Mouse (Mus musculus): Measurements from ENCODE around the gene Psme3. TPM values are rescaled to one million over a fixed set of nuclear protein-coding genes. Genes with fewer than 3 reads are reported as not detected.

The Psme3 gene
- polyA plus RNA-seq (2012; ENCODE audit: low replicate concordance) = 39.0 and 47.2 TPM in 2 replicates

DNA sequence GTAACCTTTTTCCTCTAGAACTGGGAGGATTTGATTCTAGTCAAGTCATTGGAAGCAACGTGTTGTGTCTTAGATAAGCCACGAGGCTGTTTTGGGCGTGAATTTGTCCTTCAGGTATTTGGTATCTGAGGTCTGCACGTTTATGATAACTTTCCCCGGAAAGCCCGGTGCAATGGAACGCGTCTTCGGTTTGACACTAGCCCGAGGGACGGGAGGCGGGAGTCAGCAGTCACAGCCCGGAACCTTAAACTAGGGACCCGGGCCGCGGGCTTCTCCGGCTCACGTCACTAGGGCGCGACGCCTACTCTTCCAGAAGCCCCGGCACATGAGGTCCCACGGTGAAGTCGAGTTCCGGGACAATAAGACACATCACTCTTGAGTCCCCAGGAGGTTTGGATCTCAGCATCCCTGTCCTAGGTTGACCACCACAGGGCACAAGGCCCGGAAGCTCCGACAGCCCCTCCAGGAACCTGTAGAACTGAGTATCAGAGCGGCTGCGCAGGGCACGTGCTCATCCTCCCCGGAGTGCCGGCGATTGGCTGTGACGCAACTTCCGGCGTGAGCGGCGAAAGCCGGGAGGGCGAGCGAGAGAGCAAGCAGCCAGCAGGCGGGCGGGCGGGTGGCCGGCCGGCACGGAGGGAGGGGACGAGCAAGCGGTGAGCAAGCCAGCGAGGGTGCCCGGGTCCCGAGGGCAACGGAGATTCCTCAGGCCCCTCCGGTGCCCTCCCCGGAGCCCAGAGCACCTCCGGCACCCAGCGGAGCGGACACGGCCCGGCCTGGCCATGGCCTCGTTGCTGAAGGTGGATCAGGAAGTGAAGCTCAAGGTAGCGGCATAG, at the start of gene Psme3:
Psme3 (plus strand) TSS at position 549 of the 836 bp plus-strand sequence.

DNA sequence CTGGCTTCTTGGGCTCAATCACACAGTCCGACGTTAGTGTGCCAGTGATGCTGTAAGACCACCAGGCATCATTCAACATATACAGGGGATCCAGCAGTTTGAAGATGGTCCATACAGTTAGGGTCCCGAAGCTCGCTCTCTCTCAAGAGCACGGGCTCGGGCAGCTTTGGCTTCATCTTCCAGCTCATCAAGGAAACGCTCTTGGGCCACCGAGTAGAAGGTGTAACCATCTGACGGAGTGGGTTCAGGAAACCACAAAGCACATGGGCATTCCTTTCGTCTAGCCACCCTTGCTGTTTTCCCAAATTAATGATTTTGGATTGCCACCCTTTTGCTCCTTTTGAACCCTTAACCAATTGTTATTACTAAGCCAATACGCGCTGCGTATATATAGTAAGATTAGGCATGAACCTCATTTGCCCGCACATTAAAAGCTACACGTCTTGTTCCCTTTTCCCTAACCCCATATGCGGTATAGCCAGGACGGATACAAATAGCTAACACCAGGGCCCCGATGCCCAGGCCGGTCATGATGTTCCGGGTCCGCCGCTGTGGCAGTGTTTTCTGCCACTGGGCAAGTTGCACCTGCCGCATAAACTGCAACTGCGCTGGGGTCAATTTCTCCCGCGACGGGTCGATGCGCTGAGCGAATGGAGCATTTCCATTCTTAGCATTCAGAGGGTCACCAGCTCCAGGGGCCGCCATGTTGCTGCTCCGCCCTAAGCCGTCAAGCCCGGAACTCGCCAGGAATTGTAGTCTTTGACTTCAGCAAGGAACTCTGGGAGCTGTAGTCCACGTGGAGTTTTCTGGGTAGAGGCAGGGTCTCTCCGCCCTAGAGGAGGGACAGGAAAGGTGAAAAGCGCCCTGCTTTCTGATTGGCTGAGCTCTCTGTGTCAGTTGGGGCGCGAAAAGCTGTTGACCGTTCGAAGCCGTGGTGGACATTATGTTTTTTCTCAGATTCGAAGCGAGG, 37.5 kb upstream of the Psme3 start, which contains the start of the genes Cntd1 and Coa3:
Cntd1 (plus strand) TSS at position 790 of the 970 bp plus-strand sequence.
Coa3 (minus strand) TSS at position 892 of the 970 bp plus-strand sequence.

DNA sequence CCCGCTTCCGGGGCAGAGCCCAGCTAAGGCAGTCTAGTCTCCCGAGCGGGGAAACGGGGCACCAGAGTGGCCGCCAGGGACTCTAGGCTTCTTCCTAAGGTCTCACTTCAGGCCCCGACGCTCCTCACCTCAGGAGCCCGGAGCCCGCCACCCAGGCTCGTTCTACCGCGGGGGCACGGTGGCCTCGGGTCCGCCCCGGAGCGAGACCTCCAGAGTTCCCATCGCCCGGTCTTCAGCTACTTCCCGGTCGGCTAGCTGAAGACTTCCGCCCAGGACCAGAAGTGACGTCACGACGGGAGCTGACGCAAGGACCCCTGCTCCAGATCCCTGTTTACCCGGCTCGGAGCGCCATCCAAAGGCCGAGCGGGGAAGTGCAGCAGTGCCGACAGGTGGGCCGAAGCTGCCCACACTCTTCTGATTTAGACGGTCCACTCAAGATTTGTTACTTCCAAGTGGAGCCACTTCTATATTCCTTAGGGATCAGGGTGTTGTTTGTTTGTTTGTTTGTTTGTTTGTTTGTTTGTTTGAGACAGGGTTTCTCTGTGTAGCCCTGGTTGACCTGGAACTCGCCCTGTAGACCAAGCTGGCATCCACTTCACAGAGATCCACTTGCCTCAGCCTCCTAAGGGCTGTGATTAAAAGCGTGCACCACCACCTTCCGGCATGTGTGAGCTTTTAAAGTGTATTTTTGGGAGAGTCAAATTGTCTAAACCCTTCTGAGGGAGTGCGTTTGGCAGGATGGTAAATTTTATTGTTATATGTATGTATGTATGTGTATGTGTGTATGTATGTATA, 13.8 kb upstream of the Psme3 start, which contains the start of gene Becn1:
Becn1 (minus strand) TSS at position 283 of the 795 bp plus-strand sequence.

DNA sequence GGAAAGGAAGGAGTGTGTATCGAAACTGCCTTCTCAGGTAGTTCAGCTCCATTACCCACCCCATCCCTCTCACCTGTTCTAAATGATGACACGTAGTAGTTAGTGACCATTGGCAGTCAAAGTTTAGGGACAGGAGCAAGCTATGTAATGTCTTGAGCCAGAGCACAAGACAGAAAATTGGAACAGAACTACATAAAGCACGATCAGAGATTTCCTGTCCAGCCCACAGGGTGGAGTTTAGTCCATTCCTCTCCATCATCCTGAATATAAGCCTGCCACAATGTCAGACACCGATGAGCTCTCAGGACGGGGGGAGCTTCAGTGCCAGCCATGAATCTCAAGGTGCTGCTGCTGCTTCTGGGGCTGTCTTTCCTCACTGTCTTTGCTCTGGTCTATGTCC, 8.8 kb downstream of the Psme3 start, which contains the start of gene Aoc2:
Aoc2 (plus strand) TSS at position 301 of the 400 bp plus-strand sequence.

DNA sequence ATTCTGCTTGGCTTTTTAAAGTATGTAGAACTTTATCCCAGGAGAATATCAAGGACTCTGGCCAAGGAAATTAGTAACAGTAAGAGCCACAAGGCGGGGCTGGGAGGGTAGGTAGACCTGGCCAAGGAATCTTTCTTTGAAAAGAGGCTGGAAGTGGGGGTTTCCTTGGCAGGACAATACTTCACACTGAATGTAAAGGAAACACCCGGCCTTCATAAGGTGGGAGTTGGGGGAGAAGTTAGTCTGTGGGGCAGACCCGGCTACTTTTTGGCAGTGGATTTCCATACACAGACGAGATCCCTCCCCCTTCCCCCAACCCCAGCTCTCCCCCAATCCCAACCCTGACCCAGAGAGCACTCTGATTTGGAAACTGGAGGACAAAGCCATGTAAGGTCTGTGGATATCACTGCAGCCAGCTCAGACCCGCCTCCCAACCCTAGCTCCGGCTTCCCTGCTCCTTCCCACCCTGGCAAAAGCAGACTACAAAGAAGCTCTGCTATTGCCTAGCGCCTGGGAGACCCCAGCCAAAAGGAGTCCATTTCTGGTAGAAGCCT, 14.4 kb downstream of the Psme3 start, which contains the start of gene Aoc3:
Aoc3 (plus strand) TSS at position 235 of the 554 bp plus-strand sequence.

DNA sequence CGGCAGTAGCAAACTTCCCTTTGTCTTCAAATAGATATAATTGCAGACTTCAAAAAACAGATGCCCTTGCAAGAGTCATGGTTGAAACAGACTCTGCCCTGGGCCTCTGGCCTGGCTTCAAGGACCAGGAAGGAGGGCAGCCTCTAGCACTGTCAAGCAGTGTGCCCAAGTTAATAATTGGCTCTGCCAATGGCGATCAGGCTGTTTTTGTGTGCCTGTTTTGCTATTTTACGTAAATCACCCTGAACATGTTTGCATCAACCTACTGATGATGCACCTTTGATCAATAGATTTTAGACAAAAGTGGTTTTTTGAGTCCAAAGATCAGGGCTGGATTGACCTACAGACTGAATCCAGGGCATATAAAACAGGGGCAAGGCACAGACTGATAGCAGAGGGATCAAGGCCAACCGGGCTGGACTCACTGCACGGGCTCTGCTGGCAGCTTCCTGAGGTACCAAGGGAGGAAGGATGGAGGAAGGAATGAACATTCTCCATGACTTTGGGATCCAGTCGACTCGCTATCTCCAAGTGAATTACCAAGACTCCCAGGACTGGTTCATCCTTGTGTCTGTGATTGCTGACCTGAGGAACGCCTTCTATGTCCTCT, 51.4 kb downstream of the Psme3 start, which contains the start of gene G6pc:
G6pc (plus strand) TSS at position 236 of the 610 bp plus-strand sequence.

Other genes starting within 250 kb of the Psme3 start
- gene Naglu, start 246.2 kb upstream of the Psme3 start, polyA plus RNA-seq (2012; ENCODE audit: low replicate concordance) = 14.9 and 32.1 TPM in 2 replicates
- gene Hsd17b1, start 237.8 kb upstream of the Psme3 start, polyA plus RNA-seq (2012; ENCODE audit: low replicate concordance) = 2.1 and 2.3 TPM in 2 replicates
- 20.7 and 25.1 TPM in 2 replicates for gene Coasy, start 233.6 kb upstream of the Psme3 start, polyA plus RNA-seq (2012; ENCODE audit: low replicate concordance)
- gene Mlx, start 228.9 kb upstream of the Psme3 start, polyA plus RNA-seq (2012; ENCODE audit: low replicate concordance) = 17.8 and 27.4 TPM in 2 replicates
- gene Psmc3ip, start 220.8 kb upstream of the Psme3 start, polyA plus RNA-seq (2012; ENCODE audit: low replicate concordance) = 4.1 and 8.0 TPM in 2 replicates
- 20.0 and 29.0 TPM in 2 replicates for gene Retreg3, start 196.3 kb upstream of the Psme3 start, polyA plus RNA-seq (2012; ENCODE audit: low replicate concordance)
- gene Tubg1, start 196.3 kb upstream of the Psme3 start, polyA plus RNA-seq (2012; ENCODE audit: low replicate concordance) = 38.0 and 72.6 TPM in 2 replicates
- gene Tubg2, start 160.3 kb upstream of the Psme3 start, polyA plus RNA-seq (2012; ENCODE audit: low replicate concordance) = 9.0 and 11.8 TPM in 2 replicates
- 0.79 and 2.3 TPM in 2 replicates for gene Cntnap1, start 145.7 kb upstream of the Psme3 start, polyA plus RNA-seq (2012; ENCODE audit: low replicate concordance)
- 4.4 and 26.2 TPM in 2 replicates for gene Plekhh3, start 144.9 kb upstream of the Psme3 start, polyA plus RNA-seq (2012; ENCODE audit: low replicate concordance)
- gene Ccr10, start 140.8 kb upstream of the Psme3 start, polyA plus RNA-seq (2012; ENCODE audit: low replicate concordance) = 3.1 and 8.7 TPM in 2 replicates
- 7.0 and 17.6 TPM in 2 replicates for gene Ezh1, start 89.8 kb upstream of the Psme3 start, polyA plus RNA-seq (2012; ENCODE audit: low replicate concordance)
- 0.96 and 3.7 TPM in 2 replicates for gene Ramp2, start 70.2 kb upstream of the Psme3 start, polyA plus RNA-seq (2012; ENCODE audit: low replicate concordance)
- 96.8 and 109 TPM in 2 replicates for gene Vps25, start 62.5 kb upstream of the Psme3 start, polyA plus RNA-seq (2012; ENCODE audit: low replicate concordance)
- gene Wnk4, start 55.6 kb upstream of the Psme3 start, polyA plus RNA-seq (2012; ENCODE audit: low replicate concordance) = 0.94 and 2.2 TPM in 2 replicates
- 0.11 TPM in 1 of 2 replicates, not detected in the other for gene Cntd1, start 37.2 kb upstream of the Psme3 start, polyA plus RNA-seq (2012; ENCODE audit: low replicate concordance)
- 3.3 and 26.9 TPM in 2 replicates for gene Coa3, start 37.1 kb upstream of the Psme3 start, polyA plus RNA-seq (2012; ENCODE audit: low replicate concordance)
- 108 and 173 TPM in 2 replicates for gene Becn1, start 13.9 kb upstream of the Psme3 start, polyA plus RNA-seq (2012; ENCODE audit: low replicate concordance)
- 7.3 and 9.0 TPM in 2 replicates for gene Aoc2, start 8.8 kb downstream of the Psme3 start, polyA plus RNA-seq (2012; ENCODE audit: low replicate concordance)
- 0.10 and 0.11 TPM in 2 replicates for gene Aoc3, start 14.4 kb downstream of the Psme3 start, polyA plus RNA-seq (2012; ENCODE audit: low replicate concordance)
- gene G6pc, start 51.3 kb downstream of the Psme3 start, polyA plus RNA-seq (2012; ENCODE audit: low replicate concordance) = not detected in 2 replicates
- 23.1 and 23.2 TPM in 2 replicates for gene Aarsd1, start 101.4 kb downstream of the Psme3 start, polyA plus RNA-seq (2012; ENCODE audit: low replicate concordance)
- 0.30 and 2.2 TPM in 2 replicates for gene Gm27029, start 108.6 kb downstream of the Psme3 start, polyA plus RNA-seq (2012; ENCODE audit: low replicate concordance)
- 9.5 and 10.3 TPM in 2 replicates for gene Rundc1, start 108.9 kb downstream of the Psme3 start, polyA plus RNA-seq (2012; ENCODE audit: low replicate concordance)
- 1.2 and 4.5 TPM in 2 replicates for gene Ptges3l, start 109.1 kb downstream of the Psme3 start, polyA plus RNA-seq (2012; ENCODE audit: low replicate concordance)
- 88.8 and 644 TPM in 2 replicates for gene Rpl27, start 126.1 kb downstream of the Psme3 start, polyA plus RNA-seq (2012; ENCODE audit: low replicate concordance)
- 53.8 and 61.8 TPM in 2 replicates for gene Ifi35, start 132.2 kb downstream of the Psme3 start, polyA plus RNA-seq (2012; ENCODE audit: low replicate concordance)
- 0.97 and 1.5 TPM in 2 replicates for gene Rnd2, start 148.8 kb downstream of the Psme3 start, polyA plus RNA-seq (2012; ENCODE audit: low replicate concordance)
- gene Vat1, start 150.0 kb downstream of the Psme3 start, polyA plus RNA-seq (2012; ENCODE audit: low replicate concordance) = 40.0 and 79.5 TPM in 2 replicates
- 0.47 and 4.7 TPM in 2 replicates for gene Brca1, start 235.7 kb downstream of the Psme3 start, polyA plus RNA-seq (2012; ENCODE audit: low replicate concordance)
- 70.1 and 109 TPM in 2 replicates for gene Nbr1, start 235.9 kb downstream of the Psme3 start, polyA plus RNA-seq (2012; ENCODE audit: low replicate concordance)

Measured in hematopoietic multipotent progenitor cell, adult 10-12 weeks (in vitro differentiated cells).